Mouse (Mus musculus): ENCODE results near the gene Trip11.
"Not testable (repeated sequence)": the region's sequence is repeated elsewhere in the genome, so short reads cannot be mapped to it uniquely, and the experiment has no call there.

The Trip11 gene

GRCm38 (mm10) chr12:101912626-101913490 lies at the start of gene Trip11:
Gene Trip11 (minus strand): TSS chr12:101913267.
- DNase-seq (ENCODE audit: low spot score): peak; percentile 87

- DNase-seq (ENCODE audit: low spot score): not testable (repeated sequence)
These were observed 46.1 kb upstream of the Trip11 start for GRCm38 (mm10) chr12:101958960-101959780.

- no peak for DNase-seq (ENCODE audit: low spot score)
These were observed 45.5 kb upstream of the Trip11 start for GRCm38 (mm10) chr12:101958556-101958955.

- peak; percentile 94 for DNase-seq (ENCODE audit: low spot score)
These were observed 45.0 kb upstream of the Trip11 start, which contains the start of gene Atxn3 for GRCm38 (mm10) chr12:101957942-101958544. Gene Atxn3 (minus strand): TSS chr12:101958246.

- DNase-seq (ENCODE audit: low spot score): peak; percentile 10
These were observed 44.2 kb upstream of the Trip11 start for GRCm38 (mm10) chr12:101957079-101957941.

- not testable (repeated sequence) for DNase-seq (ENCODE audit: low spot score)
These were observed 42.8 kb upstream of the Trip11 start for GRCm38 (mm10) chr12:101955821-101956220.

GRCm38 (mm10) chr12:101948801-101949200 lies 35.7 kb upstream of the Trip11 start:
- DNase-seq (ENCODE audit: low spot score): no peak

- no peak for DNase-seq (ENCODE audit: low spot score)
These were observed 34.9 kb upstream of the Trip11 start for GRCm38 (mm10) chr12:101947986-101948385.

- DNase-seq (ENCODE audit: low spot score): no peak
These were observed 24.5 kb upstream of the Trip11 start for GRCm38 (mm10) chr12:101937572-101937971.

GRCm38 (mm10) chr12:101935223-101935622 lies 22.2 kb upstream of the Trip11 start:
- no peak for DNase-seq (ENCODE audit: low spot score)

- DNase-seq (ENCODE audit: low spot score): no peak
These were observed 15.4 kb upstream of the Trip11 start for GRCm38 (mm10) chr12:101928423-101928822.

GRCm38 (mm10) chr12:101922313-101922712 lies 9.2 kb upstream of the Trip11 start:
- no peak for DNase-seq (ENCODE audit: low spot score)

- DNase-seq (ENCODE audit: low spot score): no peak
These were observed 6.8 kb upstream of the Trip11 start for GRCm38 (mm10) chr12:101919847-101920246.

GRCm38 (mm10) chr12:101917165-101917564 lies 4.1 kb upstream of the Trip11 start:
- DNase-seq (ENCODE audit: low spot score): no peak

- no peak for DNase-seq (ENCODE audit: low spot score)
These were observed 1.7 kb downstream of the Trip11 start for GRCm38 (mm10) chr12:101911346-101911745.

GRCm38 (mm10) chr12:101910360-101910759 lies 2.7 kb downstream of the Trip11 start:
- no peak for DNase-seq (ENCODE audit: low spot score)

- DNase-seq (ENCODE audit: low spot score): no peak
These were observed 7.2 kb downstream of the Trip11 start for GRCm38 (mm10) chr12:101905817-101906216.

GRCm38 (mm10) chr12:101904906-101905305 lies 8.2 kb downstream of the Trip11 start:
- DNase-seq (ENCODE audit: low spot score): no peak

- DNase-seq (ENCODE audit: low spot score): no peak
These were observed 8.9 kb downstream of the Trip11 start for GRCm38 (mm10) chr12:101904170-101904569.

GRCm38 (mm10) chr12:101899671-101900245 lies 13.3 kb downstream of the Trip11 start:
- DNase-seq (ENCODE audit: low spot score): no peak

- no peak for DNase-seq (ENCODE audit: low spot score)
These were observed 14.1 kb downstream of the Trip11 start for GRCm38 (mm10) chr12:101898966-101899365.
